Mouse (Mus musculus): ENCODE measurements around the gene Lyve1.

DNA sequence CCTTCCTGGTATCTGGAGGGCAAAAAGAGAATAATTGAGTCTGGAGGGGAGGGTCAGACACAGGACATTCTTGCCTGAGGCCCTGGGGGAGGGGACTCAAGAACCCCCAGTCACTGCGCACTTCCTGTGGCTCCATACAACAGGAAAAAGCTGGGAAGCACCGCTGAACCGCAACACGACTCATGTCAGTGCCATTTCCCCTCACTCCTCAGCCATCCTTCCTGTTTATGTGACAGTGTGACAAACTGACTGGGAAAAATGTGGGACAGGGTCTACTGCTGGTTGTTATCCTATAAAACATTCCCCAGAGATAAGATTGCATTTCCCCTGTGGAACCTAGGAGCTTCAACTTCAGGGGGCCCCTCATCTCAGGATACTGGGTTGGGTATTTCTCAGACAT, 13.9 kb upstream of the Lyve1 start:
- TF ChIP-seq POLR2A (IDR thresholded peaks at IDR 0.05; ENCODE audit: control insufficient read depth, extremely low read depth, insufficient read depth, low read length, poor library complexity) (no peak), CTCF (IDR thresholded peaks at IDR 0.05; ENCODE audit: borderline replicate concordance, control insufficient read depth, extremely low read depth, insufficient read depth, low read length, poor library complexity) (no peak)
